15 mouse cellular contexts compared by ENCODE assay signal in the genomic region with DNA sequence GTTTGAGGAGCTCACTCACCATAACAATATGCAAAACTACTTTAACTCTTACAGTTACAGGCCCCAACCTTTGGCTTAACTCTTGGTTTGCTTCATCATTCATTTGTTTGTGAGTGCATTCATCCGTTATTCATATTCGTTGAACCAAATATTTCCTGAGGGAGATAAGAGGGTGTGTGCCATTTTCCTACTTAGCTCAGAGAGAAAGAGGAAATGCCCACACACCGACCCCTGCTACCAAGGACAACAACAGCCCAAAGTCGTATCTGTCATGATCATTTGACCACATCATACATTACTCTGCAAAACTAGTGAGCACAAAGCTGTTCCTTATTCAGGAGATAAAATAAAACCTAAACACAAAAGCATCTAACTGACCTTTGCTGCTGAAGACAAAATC.
"Had no signal": no experiment of that assay in that cellular context is flagged by ENCODE, and none has a peak within 500 bp of the region (broad histone marks: within the 10 kb centered on the region; RNA-seq: fewer than 3 reads in every experiment).

No protein-coding gene starts in this region.

- H3K36me3 ChIP-seq: limb, embryonic 15.5 days; neural tube, embryonic 12.5 days; neural tube, embryonic 15.5 days had no signal

- H3K27me3 ChIP-seq: limb, embryonic 12.5 days; limb, embryonic 15.5 days; neural tube, embryonic 12.5 days; neural tube, embryonic 15.5 days had no signal

- H3K4me3 ChIP-seq: limb, embryonic 12.5 days; limb, embryonic 15.5 days; neural tube, embryonic 12.5 days; neural tube, embryonic 15.5 days had no signal

- H3K9ac ChIP-seq: limb, embryonic 12.5 days; limb, embryonic 15.5 days; liver, embryonic 14.5 days; liver, postnatal 0 days; lung, embryonic 14.5 days; neural tube, embryonic 12.5 days; neural tube, embryonic 15.5 days had no signal

- DNase-seq: kidney, adult 9 months; kidney, postnatal 14 days; kidney, postnatal 4 days; left cerebral cortex, postnatal 4 days; liver, postnatal 0 days; lung, embryonic 14.5 days; midbrain, embryonic 14.5 days; thymus, adult 18-20 months; thymus, postnatal 36 days had no signal

- H3K4me1 ChIP-seq: limb, embryonic 12.5 days; neural tube, embryonic 12.5 days; neural tube, embryonic 15.5 days had no signal

- H3K9me3 ChIP-seq: limb, embryonic 12.5 days; limb, embryonic 15.5 days; neural tube, embryonic 12.5 days; neural tube, embryonic 15.5 days had no signal

- H3K27ac ChIP-seq: limb, embryonic 12.5 days; limb, embryonic 15.5 days; liver, embryonic 14.5 days; macrophage; neural tube, embryonic 12.5 days; neural tube, embryonic 15.5 days had no signal
